19 mouse cellular contexts compared by ENCODE assay signal in the genomic region with DNA sequence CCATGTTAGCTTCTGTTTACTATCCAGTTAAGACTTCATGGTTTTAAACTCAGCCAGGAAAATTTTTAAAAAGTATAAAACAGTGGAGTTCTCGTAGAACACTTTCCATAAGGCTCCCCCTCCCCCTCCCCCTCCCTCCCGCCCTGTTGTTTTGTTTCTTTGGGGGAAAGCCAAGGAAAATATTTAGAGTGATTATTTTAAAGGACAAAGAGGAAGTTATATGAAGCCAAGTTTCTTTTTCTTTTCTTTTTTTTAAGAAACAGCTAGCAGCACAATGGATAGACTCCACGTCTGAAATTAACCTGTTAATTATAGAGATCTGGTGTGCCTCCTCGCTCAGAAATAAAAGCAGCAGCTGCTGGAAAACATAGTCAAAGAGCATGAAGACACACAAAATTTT. TPM values are rescaled to one million over a fixed set of nuclear protein-coding genes. Genes with fewer than 3 reads are reported as not detected.
A peak's percentile ranks its signal among the peaks of the same experiment; 100 is the strongest.
DNase-seq lines count a peak whose midpoint lies in the region; ATAC-seq and TF ChIP-seq lines count a peak whose summit lies in the region.
"Had no signal": no experiment of that assay in that cellular context is flagged by ENCODE, and none has a peak within 500 bp of the region (broad histone marks: within the 10 kb centered on the region; RNA-seq: fewer than 3 reads in every experiment).

No protein-coding gene starts in this region.

- no peak overlapping the region for H3K27ac ChIP-seq in forebrain, postnatal 0 days (ENCODE audit: low read depth, low read length)
- H3K27ac ChIP-seq in forebrain, embryonic 15.5 days (replicated peaks) = no peak overlapping the region
- no peak overlapping the region for H3K27ac ChIP-seq in hindbrain, embryonic 15.5 days (replicated peaks)
- no peak overlapping the region for H3K27ac ChIP-seq in hindbrain, embryonic 10.5 days
- H3K27ac ChIP-seq in layer of hippocampus, adult 2 months = no peak overlapping the region
- peak overlapping the region; percentile 65; the same call in 1 of the 2 replicates for H3K27ac ChIP-seq in stomach, embryonic 15.5 days
- H3K27ac ChIP-seq: midbrain, embryonic 10.5 days had no signal

- H3K4me2 ChIP-seq in forebrain, postnatal 0 days (ENCODE audit: low read depth) = 0 out of 2 replicates have a peak overlapping the region, but pooled peaks have one; percentile 0
- H3K4me2 ChIP-seq in forebrain, embryonic 15.5 days (replicated peaks) = no peak overlapping the region
- H3K4me2 ChIP-seq in hindbrain, embryonic 15.5 days = 0 out of 2 replicates have a peak overlapping the region, but pooled peaks have one; percentile 21
- H3K4me2 ChIP-seq in stomach, embryonic 15.5 days = no peak overlapping the region

- no peaks in the 10 kb centered on the region for H3K27me3 ChIP-seq in forebrain, postnatal 0 days (ENCODE audit: insufficient read depth, low read length)
- no peaks in the 10 kb centered on the region for H3K27me3 ChIP-seq in forebrain, embryonic 15.5 days
- H3K27me3 ChIP-seq in hindbrain, embryonic 15.5 days = no peaks in the 10 kb centered on the region
- no peaks in the 10 kb centered on the region for H3K27me3 ChIP-seq in hindbrain, embryonic 10.5 days (ENCODE audit: insufficient read depth, poor library complexity, severe bottlenecking)
- H3K27me3 ChIP-seq in stomach, embryonic 15.5 days (replicated peaks) = no peaks in the 10 kb centered on the region
- H3K27me3 ChIP-seq: CH12.LX had no signal

- WGBS in forebrain, postnatal 0 days = 18% methylated on average over 4 of the region's 4 CpGs
- whole genome bisulfite sequencing in forebrain, embryonic 15.5 days = 25% methylated on average over 4 of the region's 4 CpGs
- WGBS in hindbrain, embryonic 15.5 days = 48% methylated on average over 4 of the region's 4 CpGs
- WGBS in hindbrain, embryonic 10.5 days = 60% methylated on average over 4 of the region's 4 CpGs
- 40% methylated on average over 4 of the region's 4 CpGs for WGBS in stomach, embryonic 15.5 days

- no peaks in the 10 kb centered on the region for H3K36me3 ChIP-seq in forebrain, postnatal 0 days (ENCODE audit: insufficient read depth)
- no peaks in the 10 kb centered on the region for H3K36me3 ChIP-seq in forebrain, embryonic 15.5 days
- H3K36me3 ChIP-seq in hindbrain, embryonic 15.5 days = no peaks in the 10 kb centered on the region
- H3K36me3 ChIP-seq in hindbrain, embryonic 10.5 days = no peaks in the 10 kb centered on the region
- no peaks in the 10 kb centered on the region for H3K36me3 ChIP-seq in stomach, embryonic 15.5 days
- H3K36me3 ChIP-seq: midbrain, embryonic 10.5 days had no signal

- H3K9ac ChIP-seq in forebrain, postnatal 0 days = no peak overlapping the region
- no peak overlapping the region for H3K9ac ChIP-seq in forebrain, embryonic 15.5 days (replicated peaks)
- no peak overlapping the region for H3K9ac ChIP-seq in hindbrain, embryonic 15.5 days
- H3K9ac ChIP-seq in stomach, embryonic 15.5 days = no peak overlapping the region

- no peaks in the 10 kb centered on the region for H3K9me3 ChIP-seq in forebrain, postnatal 0 days (ENCODE audit: low read length)
- no peaks in the 10 kb centered on the region for H3K9me3 ChIP-seq in forebrain, embryonic 15.5 days
- H3K9me3 ChIP-seq in hindbrain, embryonic 15.5 days = no peaks in the 10 kb centered on the region
- H3K9me3 ChIP-seq in hindbrain, embryonic 10.5 days = no peaks in the 10 kb centered on the region
- no peaks in the 10 kb centered on the region for H3K9me3 ChIP-seq in stomach, embryonic 15.5 days
- H3K9me3 ChIP-seq: midbrain, embryonic 10.5 days had no signal

- no peak for DNase-seq in forebrain, postnatal 0 days
- DNase-seq in hindbrain, embryonic 10.5 days (ENCODE audit: low spot score) = no peak
- DNase-seq in layer of hippocampus, adult 2 months (ENCODE audit: low spot score in 2 of 2) = no peak
- no peak for DNase-seq in layer of hippocampus, adult 9-10 months (ENCODE audit: low spot score)
- no peak for DNase-seq in left cerebral cortex, adult 9 months (ENCODE audit: low spot score in 2 of 2)
- DNase-seq: adrenal gland, postnatal 36 days; cerebellum, postnatal 14 days; kidney, adult 8-10 months; layer of hippocampus, adult 9-11 months; lung, postnatal 10 days; thymus, postnatal 14 days had no signal

- H3K4me1 ChIP-seq in forebrain, postnatal 0 days (ENCODE audit: insufficient read depth) = no peaks in the 10 kb centered on the region
- no peaks in the 10 kb centered on the region for H3K4me1 ChIP-seq in forebrain, embryonic 15.5 days
- no peaks in the 10 kb centered on the region for H3K4me1 ChIP-seq in hindbrain, embryonic 15.5 days (replicated peaks)
- H3K4me1 ChIP-seq in hindbrain, embryonic 10.5 days (replicated peaks) = no peaks in the 10 kb centered on the region
- 0 out of 2 replicates have a peak, but pooled peaks cover 10% of the 10 kb centered on the region for H3K4me1 ChIP-seq in stomach, embryonic 15.5 days
- H3K4me1 ChIP-seq: midbrain, embryonic 10.5 days had no signal

- H3K4me3 ChIP-seq in forebrain, postnatal 0 days (ENCODE audit: low read depth, low read length) = no peak overlapping the region
- no peak overlapping the region for H3K4me3 ChIP-seq in forebrain, embryonic 15.5 days
- H3K4me3 ChIP-seq in hindbrain, embryonic 15.5 days = no peak overlapping the region
- H3K4me3 ChIP-seq in hindbrain, embryonic 10.5 days = no peak overlapping the region
- H3K4me3 ChIP-seq in layer of hippocampus, adult 2 months = peak overlapping the region; percentile 31; the same call in 1 of the 2 replicates
- no peak overlapping the region for H3K4me3 ChIP-seq in stomach, embryonic 15.5 days (replicated peaks)
- H3K4me3 ChIP-seq: erythroblast, embryonic 14.5 days; midbrain, embryonic 10.5 days had no signal

- ATAC-seq in forebrain, postnatal 0 days = no peak
- no peak for ATAC-seq in forebrain, embryonic 15.5 days (replicated peaks)
- ATAC-seq in hindbrain, embryonic 15.5 days (ENCODE audit: low FRiP score, low read depth) = no peak
- ATAC-seq in stomach, embryonic 15.5 days (ENCODE audit: insufficient read depth, low FRiP score, low read depth) = no peak
- ATAC-seq: forebrain, embryonic 16.5 days had no signal

- no peak for TF ChIP-seq CTCF in forebrain, postnatal 0 days (IDR thresholded peaks at IDR 0.05; ENCODE audit: low read depth)
- no peak for TF ChIP-seq CTCF in layer of hippocampus, adult 2 months (conservative IDR thresholded peaks at IDR 0.05)

RNA-seq across cellular contexts. Expression of gene Abcc9, which starts 9.0 kb away (rescaled TPM):
- 6.5 and 9.6 TPM in 2 replicates for total RNA-seq in forebrain, postnatal 0 days (2014; rRNA removed)
- polyA plus RNA-seq in forebrain, postnatal 0 days (2015; fragmentation: Nextera tagmentation; extraction: Ambion mirVana) = 1.0 and 1.8 TPM in 2 replicates
- 2.9 and 3.1 TPM in 2 replicates for polyA plus RNA-seq in forebrain, embryonic 15.5 days (2015; fragmentation: Nextera tagmentation; extraction: Ambion mirVana)
- polyA plus RNA-seq in hindbrain, embryonic 15.5 days (2015; fragmentation: Nextera tagmentation; extraction: Ambion mirVana) = 3.3 and 3.4 TPM in 2 replicates
- 1.2 and 1.5 TPM in 2 replicates for polyA plus RNA-seq in hindbrain, embryonic 10.5 days (2016; fragmentation: Nextera tagmentation; extraction: Ambion mirVana)
- total RNA-seq in layer of hippocampus, adult 2 months (2021) = 1 to 10 TPM; 3.4 to 4.0 TPM
- 12.5 and 17.9 TPM in 2 replicates for polyA plus RNA-seq in stomach, embryonic 15.5 days (2015; fragmentation: Nextera tagmentation; extraction: Ambion mirVana)
- total RNA-seq: CH12.LX; monocyte, adult 5-6 weeks had no signal
- polyA plus RNA-seq: erythroblast, embryonic 14.5 days had no signal

RNA-seq across cellular contexts. Expression of gene Cmas, which starts 45.4 kb away (rescaled TPM):
- total RNA-seq in forebrain, postnatal 0 days (2014; rRNA removed) = 132 and 134 TPM in 2 replicates
- polyA plus RNA-seq in forebrain, postnatal 0 days (2015; fragmentation: Nextera tagmentation; extraction: Ambion mirVana) = 147 and 178 TPM in 2 replicates
- 147 and 160 TPM in 2 replicates for polyA plus RNA-seq in forebrain, embryonic 15.5 days (2015; fragmentation: Nextera tagmentation; extraction: Ambion mirVana)
- polyA plus RNA-seq in hindbrain, embryonic 15.5 days (2015; fragmentation: Nextera tagmentation; extraction: Ambion mirVana) = 185 and 188 TPM in 2 replicates
- 78.5 and 97.0 TPM in 2 replicates for polyA plus RNA-seq in hindbrain, embryonic 10.5 days (2016; fragmentation: Nextera tagmentation; extraction: Ambion mirVana)
- 100 to 1,000 TPM; 100 to 102 TPM for total RNA-seq in layer of hippocampus, adult 2 months (2021)
- 100 and 104 TPM in 2 replicates for polyA plus RNA-seq in stomach, embryonic 15.5 days (2015; fragmentation: Nextera tagmentation; extraction: Ambion mirVana)

Comparison
In these comparisons a context has a peak if more than half of its experiments do, and no peak if none do; other contexts are left out.
1. H3K4me2 ChIP-seq: peak in forebrain, postnatal 0 days (single experiment) and hindbrain, embryonic 15.5 days (single experiment); none in forebrain, embryonic 15.5 days (single experiment) and stomach, embryonic 15.5 days (single experiment).